Mouse (Mus musculus): ENCODE results near the gene Ropn1. TPM values are rescaled to one million over a fixed set of nuclear protein-coding genes. Genes with fewer than 3 reads are reported as not detected.

Gene Ropn1
- polyA plus RNA-seq, 1 experiment from 2014 or later, result not detected

- Histone ChIP-seq H3K36me3 (ENCODE audit: control insufficient read depth, insufficient read depth) (no peaks in the 10 kb centered on the region; the same call in none of the 2 replicates), H3K27ac (ENCODE audit: low read length) (no peak overlapping the region), H3K4me3 (ENCODE audit: low read depth, low read length) (no peak overlapping the region), H3K9me3 (replicated peaks; ENCODE audit: control insufficient read depth, low read length) (no peaks in the 10 kb centered on the region), H3K4me2 (ENCODE audit: low read depth, low read length) (no peak overlapping the region), H3K9ac (ENCODE audit: low read depth, low read length) (no peak overlapping the region), H3K27me3 (ENCODE audit: control insufficient read depth, insufficient read depth, low read depth, low read length) (no peaks in the 10 kb centered on the region), H3K4me1 (ENCODE audit: control insufficient read depth, low read depth, low read length) (no peaks in the 10 kb centered on the region)
- WGBS (ENCODE audit: insufficient replicate concordance), result 20% methylated on average over 7 of the region's 7 CpGs
- ATAC-seq (ENCODE audit: low read depth), result peak; percentile 50
These were observed 50.6 kb downstream of the Ropn1 start for GRCm38 (mm10) chr16:34700165-34700827.

- no peak for ATAC-seq (ENCODE audit: low read depth)
- WGBS (ENCODE audit: insufficient replicate concordance), result 66% methylated on average over 6 of the region's 6 CpGs
- H3K4me2 ChIP-seq (ENCODE audit: low read depth, low read length), result no peak overlapping the region
- no peak overlapping the region for H3K4me3 ChIP-seq (ENCODE audit: low read depth, low read length)
- no peak overlapping the region for H3K27ac ChIP-seq (ENCODE audit: low read length)
- no peaks in the 10 kb centered on the region for H3K9me3 ChIP-seq (replicated peaks; ENCODE audit: control insufficient read depth, low read length)
- no peaks in the 10 kb centered on the region for H3K4me1 ChIP-seq (ENCODE audit: control insufficient read depth, low read depth, low read length)
- no peak overlapping the region for H3K9ac ChIP-seq (ENCODE audit: low read depth, low read length)
- no peaks in the 10 kb centered on the region for H3K27me3 ChIP-seq (ENCODE audit: control insufficient read depth, insufficient read depth, low read depth, low read length)
- no peaks in the 10 kb centered on the region; the same call in none of the 2 replicates for H3K36me3 ChIP-seq (ENCODE audit: control insufficient read depth, insufficient read depth)
These were observed 51.1 kb downstream of the Ropn1 start for GRCm38 (mm10) chr16:34700828-34701216.

- no peak overlapping the region for H3K4me2 ChIP-seq (ENCODE audit: low read depth, low read length)
- 67% methylated on average over 2 of the region's 2 CpGs for WGBS (ENCODE audit: insufficient replicate concordance)
- no peak overlapping the region for H3K9ac ChIP-seq (ENCODE audit: low read depth, low read length)
- no peaks in the 10 kb centered on the region for H3K4me1 ChIP-seq (ENCODE audit: control insufficient read depth, low read depth, low read length)
- no peaks in the 10 kb centered on the region; the same call in none of the 2 replicates for H3K36me3 ChIP-seq (ENCODE audit: control insufficient read depth, insufficient read depth)
- H3K4me3 ChIP-seq (ENCODE audit: low read depth, low read length), result no peak overlapping the region
- no peaks in the 10 kb centered on the region for H3K9me3 ChIP-seq (replicated peaks; ENCODE audit: control insufficient read depth, low read length)
- H3K27ac ChIP-seq (ENCODE audit: low read length), result no peak overlapping the region
- no peak for ATAC-seq (ENCODE audit: low read depth)
- H3K27me3 ChIP-seq (ENCODE audit: control insufficient read depth, insufficient read depth, low read depth, low read length), result no peaks in the 10 kb centered on the region
These were observed 56.3 kb downstream of the Ropn1 start for GRCm38 (mm10) chr16:34706019-34706418.

- Histone ChIP-seq H3K27ac (ENCODE audit: low read length) (no peak overlapping the region), H3K36me3 (ENCODE audit: control insufficient read depth, insufficient read depth) (no peaks in the 10 kb centered on the region; the same call in none of the 2 replicates), H3K9ac (ENCODE audit: low read depth, low read length) (no peak overlapping the region), H3K27me3 (ENCODE audit: control insufficient read depth, insufficient read depth, low read depth, low read length) (no peaks in the 10 kb centered on the region), H3K4me1 (ENCODE audit: control insufficient read depth, low read depth, low read length) (no peaks in the 10 kb centered on the region), H3K9me3 (replicated peaks; ENCODE audit: control insufficient read depth, low read length) (no peaks in the 10 kb centered on the region), H3K4me2 (ENCODE audit: low read depth, low read length) (no peak overlapping the region), H3K4me3 (ENCODE audit: low read depth, low read length) (no peak overlapping the region)
- 72% methylated on average over 7 of the region's 7 CpGs for WGBS (ENCODE audit: insufficient replicate concordance)
- no peak for ATAC-seq (ENCODE audit: low read depth)
These were observed 56.8 kb downstream of the Ropn1 start for GRCm38 (mm10) chr16:34706487-34706946.

GRCm38 (mm10) chr16:34711481-34711880 lies 61.8 kb downstream of the Ropn1 start:
- no peaks in the 10 kb centered on the region for H3K4me1 ChIP-seq (ENCODE audit: control insufficient read depth, low read depth, low read length)
- H3K27ac ChIP-seq (ENCODE audit: low read length), result no peak overlapping the region
- H3K27me3 ChIP-seq (ENCODE audit: control insufficient read depth, insufficient read depth, low read depth, low read length), result no peaks in the 10 kb centered on the region
- H3K4me2 ChIP-seq (ENCODE audit: low read depth, low read length), result no peak overlapping the region
- H3K4me3 ChIP-seq (ENCODE audit: low read depth, low read length), result no peak overlapping the region
- WGBS (ENCODE audit: insufficient replicate concordance), result 76% methylated on average over 3 of the region's 3 CpGs
- ATAC-seq (ENCODE audit: low read depth), result no peak
- H3K9me3 ChIP-seq (replicated peaks; ENCODE audit: control insufficient read depth, low read length), result no peaks in the 10 kb centered on the region
- no peak overlapping the region for H3K9ac ChIP-seq (ENCODE audit: low read depth, low read length)
- H3K36me3 ChIP-seq (ENCODE audit: control insufficient read depth, insufficient read depth), result no peaks in the 10 kb centered on the region; the same call in 1 of the 2 replicates

- no peaks in the 10 kb centered on the region for H3K4me1 ChIP-seq (ENCODE audit: control insufficient read depth, low read depth, low read length)
- no peaks in the 10 kb centered on the region for H3K9me3 ChIP-seq (replicated peaks; ENCODE audit: control insufficient read depth, low read length)
- 80% methylated on average over 3 of the region's 3 CpGs for WGBS (ENCODE audit: insufficient replicate concordance)
- no peaks in the 10 kb centered on the region for H3K27me3 ChIP-seq (ENCODE audit: control insufficient read depth, insufficient read depth, low read depth, low read length)
- no peak overlapping the region for H3K4me2 ChIP-seq (ENCODE audit: low read depth, low read length)
- H3K9ac ChIP-seq (ENCODE audit: low read depth, low read length), result no peak overlapping the region
- ATAC-seq (ENCODE audit: low read depth), result no peak
- no peak overlapping the region for H3K4me3 ChIP-seq (ENCODE audit: low read depth, low read length)
- H3K36me3 ChIP-seq (ENCODE audit: control insufficient read depth, insufficient read depth), result no peaks in the 10 kb centered on the region; the same call in 1 of the 2 replicates
- no peak overlapping the region for H3K27ac ChIP-seq (ENCODE audit: low read length)
These were observed 75.4 kb downstream of the Ropn1 start for GRCm38 (mm10) chr16:34725156-34725555.

Other genes starting within 250 kb of the Ropn1 start
- gene Kalrn, start 76.4 kb upstream of the Ropn1 start, polyA plus RNA-seq (2015; fragmentation: Nextera tagmentation; extraction: Ambion mirVana), result 9.9 and 11.2 TPM in 2 replicates
- 1.6 and 1.9 TPM in 2 replicates for gene Ccdc14, start 40.7 kb downstream of the Ropn1 start, polyA plus RNA-seq (2015; fragmentation: Nextera tagmentation; extraction: Ambion mirVana)
- 4.2 and 6.9 TPM in 2 replicates for gene Mylk, start 95.3 kb downstream of the Ropn1 start, polyA plus RNA-seq (2015; fragmentation: Nextera tagmentation; extraction: Ambion mirVana)